In the genomic region with DNA sequence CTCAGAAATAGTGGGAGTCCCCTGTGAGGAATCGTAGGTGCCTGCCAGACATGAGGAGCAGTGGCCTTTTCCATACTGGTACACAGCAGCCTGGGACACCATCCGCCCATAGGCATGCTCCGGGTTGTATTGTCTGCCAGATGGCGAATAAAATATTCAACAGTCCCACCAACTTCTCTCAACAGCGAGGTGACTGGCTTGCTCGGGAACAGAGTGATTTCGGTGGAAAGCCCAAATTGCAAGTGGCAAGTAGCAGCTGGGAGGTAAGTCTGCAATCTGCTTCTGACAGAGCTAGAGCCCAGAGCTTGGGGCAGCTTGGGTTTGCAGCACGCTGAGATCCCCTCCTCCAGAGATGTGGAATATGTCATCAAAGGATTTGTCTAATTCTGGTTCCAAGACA, we compare ENCODE assay signal across 15 mouse cellular contexts. TPM values are rescaled to one million over a fixed set of nuclear protein-coding genes. Genes with fewer than 3 reads are reported as not detected.
A peak's percentile ranks its signal among the peaks of the same experiment; 100 is the strongest.
DNase-seq lines count a peak whose midpoint lies in the region; TF ChIP-seq lines count a peak whose summit lies in the region.
"Had no signal": no experiment of that assay in that cellular context is flagged by ENCODE, and none has a peak within 500 bp of the region (broad histone marks: within the 10 kb centered on the region; RNA-seq: fewer than 3 reads in every experiment).

No protein-coding gene starts in this region.

- no peak for TF ChIP-seq CTCF in layer of hippocampus, adult 2 months (conservative IDR thresholded peaks at IDR 0.05)

- H3K27ac ChIP-seq in layer of hippocampus, adult 2 months = peak overlapping the region; percentile 53; the same call in 1 of the 2 replicates
- H3K27ac ChIP-seq: heart, embryonic 13.5 days; hindbrain, embryonic 13.5 days; limb, embryonic 13.5 days; lung, embryonic 15.5 days had no signal

- DNase-seq in cerebellum, postnatal 14 days = peak; percentile 43 to 49
- DNase-seq in cerebellum, adult 9-10 months = no peak
- peak; percentile 91 for DNase-seq in brain, adult 2 months (ENCODE audit: low read depth, low spot score)
- DNase-seq in layer of hippocampus, adult 2 months (ENCODE audit: low spot score in 2 of 2) = peak; percentile 74 to 88
- peak; percentile 40 to 74 for DNase-seq in left cerebral cortex, postnatal 14 days (ENCODE audit: low spot score in 2 of 2)
- no peak for DNase-seq in thymus, postnatal 25 days
- no peak for DNase-seq in lung, postnatal 4 days
- no peak for DNase-seq in kidney, adult 8-10 months
- DNase-seq: cerebellum, adult 2 months; kidney, adult 9 months; spleen, adult 18-20 months had no signal

- no peak overlapping the region for H3K4me3 ChIP-seq in layer of hippocampus, adult 2 months
- H3K4me3 ChIP-seq: heart, embryonic 13.5 days; hindbrain, embryonic 13.5 days; limb, embryonic 13.5 days; lung, embryonic 15.5 days had no signal

- intact Hi-C loops in left cerebral cortex, postnatal 14 days (cut with DNase I) = loop anchor here (10.0 kb wide), 1 partner anchor 149 kb away; no protein-coding TSS in a partner anchor

RNA-seq across cellular contexts. Expression of a gene that starts 5.7 kb away (rescaled TPM):
- total RNA-seq in layer of hippocampus, adult 2 months (2021) = 10 to 100 TPM; 55.7 to 62.1 TPM
- 10 to 100 TPM; 47.6 to 55.3 TPM for total RNA-seq in left cerebral cortex, postnatal 14 days (2021)

Comparison
In these comparisons a context has a peak if more than half of its experiments do, and no peak if none do; other contexts are left out.
1. DNase-seq: peak in cerebellum, postnatal 14 days (2 of 2), brain, adult 2 months (single experiment), layer of hippocampus, adult 2 months (2 of 2) and left cerebral cortex, postnatal 14 days (2 of 2); none in cerebellum, adult 9-10 months (single experiment), thymus, postnatal 25 days (single experiment), lung, postnatal 4 days (0 of 2) and kidney, adult 8-10 months (0 of 2).